Mouse (Mus musculus) forebrain, embryonic 10.5 days (tissue): ENCODE measurements around the gene Ntan1. TPM values are rescaled to one million over a fixed set of nuclear protein-coding genes. Genes with fewer than 3 reads are reported as not detected.

ENCODE experiments used
- DNase-seq: peaks from one replicate; pipeline ENCODE4 v3.0.0-alpha.2; 2017; ENCODE audit warnings: low spot score; ENCODE audit errors: extremely low spot score
- H3K27ac ChIP-seq: fragments of 300-500 bp; sonication (generic); 2 replicates; pipeline ENCODE4 v1.5.1; 2016; ENCODE audit warnings: mild to moderate bottlenecking
- H3K27me3 ChIP-seq: fragments of 300-500 bp; sonication (generic); 2 replicates; pipeline ENCODE4 v1.6.1; 2016; ENCODE audit warnings: mild to moderate bottlenecking; ENCODE audit not compliant: poor library complexity, severe bottlenecking
- H3K36me3 ChIP-seq: fragments of 300-500 bp; sonication (generic); replicated peaks from 2 replicates; pipeline ENCODE4 v1.6.1; 2016; ENCODE audit warnings: mild to moderate bottlenecking, moderate library complexity
- H3K4me1 ChIP-seq: fragments of 300-500 bp; sonication (generic); 2 replicates; pipeline ENCODE4 v1.6.1; 2016
- H3K4me3 ChIP-seq: fragments of 300-500 bp; sonication (generic); 2 replicates; pipeline ENCODE4 v1.5.1; 2016; ENCODE audit warnings: mild to moderate bottlenecking, moderate library complexity
- H3K9me3 ChIP-seq: fragments of 300-500 bp; sonication (generic); 2 replicates; pipeline ENCODE4 v1.6.1; 2016; ENCODE audit warnings: mild to moderate bottlenecking, moderate library complexity
- WGBS: fragments of 180-500 bp; shearing (Covaris S2); methylation state at CpG from one replicate; pipeline ENCODE4 v1.1.7; 2016; 5-methylcytosine and 5-hydroxymethylcytosine counted together
- polyA plus RNA-seq: library from polyadenylated mRNA; unstranded; fragments of >200 nt; fragmentation: Nextera tagmentation; extraction: Ambion mirVana; gene quantifications from 2 replicates; pipeline ENCODE4 v1.2.1, GENCODE M21; 2016

Ntan1 gene
- polyA plus RNA-seq, 1 experiment from 2014 or later: 122 TPM

DNA sequence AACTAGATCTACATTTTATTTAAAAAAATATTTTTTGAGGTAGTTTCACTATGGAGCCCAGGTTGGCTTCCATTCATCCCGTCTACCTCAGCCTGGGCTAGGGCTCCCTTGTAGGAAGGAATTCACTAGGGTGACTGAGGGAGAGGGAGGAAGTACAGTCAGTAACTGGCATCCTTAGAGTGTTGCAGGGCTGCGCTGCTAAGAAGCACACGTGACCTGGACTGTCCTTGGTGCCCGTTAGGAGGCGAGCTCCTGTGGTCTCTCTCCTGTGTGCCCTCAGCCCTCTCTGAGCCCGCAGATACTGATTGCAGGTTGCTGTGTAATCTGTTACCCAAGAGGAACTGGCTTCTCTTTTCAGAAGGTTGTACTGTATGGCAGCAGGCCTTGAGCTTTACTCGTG is 10.2 kb upstream of the Ntan1 start:
- H3K4me3 ChIP-seq: no peak overlapping the region
- no peak overlapping the region for H3K27ac ChIP-seq
- peaks cover 99% of the 10 kb centered on the region for H3K36me3 ChIP-seq
- DNase-seq: no peak
- H3K27me3 ChIP-seq: no peaks in the 10 kb centered on the region
- 90% methylated on average over 7 of the region's 7 CpGs for WGBS
- no peaks in the 10 kb centered on the region for H3K4me1 ChIP-seq
- H3K9me3 ChIP-seq: no peaks in the 10 kb centered on the region

DNA sequence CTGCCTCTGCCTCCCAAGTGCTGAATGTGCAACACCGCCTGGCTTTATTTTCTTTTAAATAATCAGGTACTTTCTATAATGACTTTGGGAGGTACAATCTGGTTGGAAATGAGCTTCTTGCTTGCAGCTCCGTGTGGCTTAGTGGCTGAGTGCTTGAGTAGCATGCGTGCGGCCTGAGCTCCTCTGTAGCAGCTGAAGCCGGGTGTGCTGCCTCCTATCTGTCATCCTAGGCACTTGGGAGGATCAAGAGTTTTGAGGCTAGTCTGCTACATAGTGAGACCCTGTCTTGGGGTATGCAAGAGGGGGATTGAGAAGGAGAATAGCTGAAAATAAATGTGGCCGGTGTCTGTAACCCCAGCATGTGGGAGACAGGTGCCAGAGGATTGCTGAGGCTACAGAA is 6.5 kb upstream of the Ntan1 start:
- Histone ChIP-seq H3K27ac (no peak overlapping the region), H3K27me3 (no peaks in the 10 kb centered on the region), H3K4me1 (no peaks in the 10 kb centered on the region), H3K9me3 (no peaks in the 10 kb centered on the region), H3K36me3 (peaks cover 94% of the 10 kb centered on the region), H3K4me3 (no peak overlapping the region)
- WGBS: 94% methylated on average over 6 of the region's 6 CpGs
- DNase-seq: no peak

DNA sequence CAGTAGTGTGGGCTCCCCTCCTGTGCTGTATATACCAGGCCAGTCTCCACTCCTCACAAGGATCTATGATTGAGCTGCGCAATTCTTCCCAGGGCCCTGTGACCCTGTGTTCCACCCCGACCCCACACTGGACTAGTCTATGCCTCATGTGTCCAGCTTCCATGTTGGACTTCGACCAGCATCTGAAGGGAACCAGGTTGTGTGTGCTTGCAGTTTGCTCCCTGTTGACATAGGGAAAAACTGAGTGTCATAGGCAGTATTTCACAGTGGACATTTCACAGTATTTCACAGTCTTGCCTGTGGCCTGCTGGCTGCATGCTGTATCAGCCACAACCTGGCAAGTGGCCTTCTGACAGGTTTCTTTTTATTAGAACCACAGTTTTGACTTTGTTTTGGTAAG is 5.4 kb upstream of the Ntan1 start:
- Histone ChIP-seq H3K4me1 (peaks cover 7% of the 10 kb centered on the region), H3K36me3 (peaks cover 84% of the 10 kb centered on the region), H3K27me3 (no peaks in the 10 kb centered on the region), H3K4me3 (no peak overlapping the region), H3K27ac (no peak overlapping the region), H3K9me3 (no peaks in the 10 kb centered on the region)
- 97% methylated on average over 3 of the region's 3 CpGs for WGBS
- DNase-seq: no peak

DNA sequence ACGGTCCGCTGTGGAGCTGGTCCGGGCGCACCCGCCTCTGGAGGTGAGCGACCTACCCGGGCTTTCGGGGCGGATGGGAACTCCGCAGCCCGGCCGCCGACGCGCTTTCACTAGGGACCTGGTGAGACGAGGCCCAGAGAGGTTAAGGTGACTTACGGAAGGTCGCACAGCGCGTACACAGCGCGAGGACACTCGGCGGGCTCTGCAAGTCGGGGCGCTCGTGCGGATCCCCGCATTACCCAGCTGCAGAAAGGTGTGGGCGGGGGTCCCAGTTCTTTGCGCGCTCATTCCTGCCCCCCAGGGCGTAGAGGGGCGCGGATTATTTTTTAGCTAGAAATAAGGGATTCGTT is 724 bp downstream of the Ntan1 start:
- Histone ChIP-seq H3K9me3 (no peaks in the 10 kb centered on the region), H3K27ac (peak overlapping the region; percentile 93), H3K36me3 (peaks cover 32% of the 10 kb centered on the region), H3K4me3 (peak overlapping the region; percentile 80), H3K27me3 (no peaks in the 10 kb centered on the region), H3K4me1 (peaks cover 26% of the 10 kb centered on the region)
- no peak for DNase-seq
- under 1% methylated on average over 36 of the region's 36 CpGs for WGBS

- H3K36me3 ChIP-seq: peaks cover 27% of the 10 kb centered on the region
- peak; percentile 23 for DNase-seq
- peak overlapping the region; percentile 93 for H3K27ac ChIP-seq
- no peaks in the 10 kb centered on the region for H3K9me3 ChIP-seq
- H3K27me3 ChIP-seq: no peaks in the 10 kb centered on the region
- peak overlapping the region; percentile 80 for H3K4me3 ChIP-seq
- 54% methylated on average over 12 of the region's 12 CpGs for WGBS
- H3K4me1 ChIP-seq: peaks cover 26% of the 10 kb centered on the region
Observed at GRCm38 (mm10) chr16:13819806-13820500, 1.3 kb downstream of the Ntan1 start.

- H3K27me3 ChIP-seq: no peaks in the 10 kb centered on the region
- H3K9me3 ChIP-seq: no peaks in the 10 kb centered on the region
- H3K4me1 ChIP-seq: peaks cover 26% of the 10 kb centered on the region
- 93% methylated on average over 5 of the region's 5 CpGs for WGBS
- peaks cover 19% of the 10 kb centered on the region for H3K36me3 ChIP-seq
- no peak overlapping the region for H3K27ac ChIP-seq
- peak overlapping the region; percentile 80; the same call in 1 of the 2 replicates for H3K4me3 ChIP-seq
- no peak for DNase-seq
Observed at GRCm38 (mm10) chr16:13820771-13821170, 2.1 kb downstream of the Ntan1 start.

DNA sequence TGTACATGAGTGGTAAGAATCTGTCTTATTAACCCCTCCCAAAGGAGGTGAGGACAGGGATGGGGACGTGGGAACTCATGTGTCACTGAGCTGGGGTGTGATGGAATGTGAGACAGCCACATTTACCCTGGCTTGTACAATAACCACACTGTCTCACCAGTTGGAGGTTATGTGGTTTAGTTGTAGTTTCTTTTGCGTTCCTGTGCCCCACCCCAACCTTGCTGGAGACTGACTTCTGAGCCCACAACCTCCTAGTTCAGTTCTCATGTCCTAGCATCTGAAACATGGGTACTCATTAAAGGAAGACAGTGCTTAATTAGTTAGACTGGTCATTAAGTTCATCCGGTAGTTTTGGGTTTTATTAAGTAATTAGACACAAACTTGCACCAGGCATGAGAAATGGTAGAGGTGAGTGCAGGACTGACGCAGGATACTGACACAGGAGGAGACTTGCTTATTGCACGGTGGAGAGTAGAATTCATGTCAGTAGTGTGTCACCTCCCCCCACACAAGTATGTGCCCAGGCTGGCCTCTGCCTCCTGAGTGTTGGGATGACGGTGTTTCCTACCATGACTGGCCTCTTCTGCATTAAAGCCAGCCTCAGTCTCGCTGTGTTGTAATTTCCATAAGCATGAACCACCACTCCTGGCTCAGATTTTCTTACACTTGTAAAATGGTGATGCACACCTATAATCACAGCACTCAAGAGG is 7.3 kb downstream of the Ntan1 start:
- no peak for DNase-seq
- Histone ChIP-seq H3K36me3 (peaks cover 48% of the 10 kb centered on the region), H3K27me3 (no peaks in the 10 kb centered on the region), H3K4me3 (no peak overlapping the region), H3K9me3 (no peaks in the 10 kb centered on the region), H3K4me1 (no peaks in the 10 kb centered on the region), H3K27ac (no peak overlapping the region)
- WGBS: 89% methylated on average over 7 of the region's 7 CpGs

DNA sequence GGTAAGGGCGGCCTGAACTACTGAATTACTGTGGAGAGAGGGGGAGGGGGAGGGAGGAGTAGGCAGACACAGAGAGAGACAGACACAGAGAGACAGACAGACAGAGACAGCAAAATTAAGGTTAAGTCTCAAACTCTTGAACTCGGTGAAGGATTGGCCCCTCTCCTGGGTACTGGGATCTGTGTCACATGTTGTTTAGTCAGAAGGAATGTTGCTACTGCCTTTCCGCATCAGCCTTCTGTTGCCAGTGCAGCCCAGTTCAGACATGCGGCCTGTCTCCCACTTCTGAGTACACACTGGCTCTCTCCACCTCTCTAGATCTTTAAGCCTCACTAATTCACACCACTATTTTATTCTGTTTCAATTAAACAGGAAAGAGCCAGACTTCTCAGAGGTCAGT is 7.9 kb downstream of the Ntan1 start:
- Histone ChIP-seq H3K9me3 (no peaks in the 10 kb centered on the region), H3K36me3 (peaks cover 52% of the 10 kb centered on the region), H3K4me1 (no peaks in the 10 kb centered on the region), H3K27me3 (no peaks in the 10 kb centered on the region), H3K27ac (no peak overlapping the region), H3K4me3 (no peak overlapping the region)
- 90% methylated on average over 4 of the region's 4 CpGs for WGBS
- DNase-seq: no peak

DNA sequence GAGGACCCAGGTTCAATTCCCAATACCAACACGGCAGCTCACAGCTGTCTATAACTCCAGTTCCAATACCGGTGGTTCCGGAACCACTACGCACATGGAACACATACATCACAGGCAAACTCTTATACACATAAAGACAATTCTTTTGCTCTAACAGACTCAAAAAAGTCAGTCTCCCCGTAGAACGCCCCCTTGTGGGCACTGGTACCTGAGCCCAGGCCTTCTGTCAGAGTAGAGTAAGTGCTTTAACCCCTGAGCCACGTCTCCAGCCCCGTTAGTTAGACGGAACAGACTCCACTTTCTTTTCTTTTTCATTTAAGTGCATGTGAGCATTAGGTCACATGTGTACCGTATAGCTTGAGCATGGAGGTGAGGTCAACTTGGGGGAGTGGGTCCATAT is 11.8 kb downstream of the Ntan1 start:
- Histone ChIP-seq H3K4me1 (no peaks in the 10 kb centered on the region), H3K27me3 (no peaks in the 10 kb centered on the region), H3K27ac (no peak overlapping the region), H3K36me3 (peaks cover 87% of the 10 kb centered on the region), H3K4me3 (no peak overlapping the region), H3K9me3 (no peaks in the 10 kb centered on the region)
- WGBS: 90% methylated on average over 10 of the region's 10 CpGs
- DNase-seq: no peak

- 91% methylated on average over 5 of the region's 5 CpGs for WGBS
- Histone ChIP-seq H3K27me3 (no peaks in the 10 kb centered on the region), H3K9me3 (no peaks in the 10 kb centered on the region), H3K4me3 (no peak overlapping the region), H3K27ac (no peak overlapping the region), H3K36me3 (peaks cover 97% of the 10 kb centered on the region), H3K4me1 (no peaks in the 10 kb centered on the region)
- DNase-seq: no peak
Observed at GRCm38 (mm10) chr16:13831606-13832005, 13.0 kb downstream of the Ntan1 start.

GRCm38 (mm10) chr16:13834382-13834781 is 15.7 kb downstream of the Ntan1 start:
- Histone ChIP-seq H3K27me3 (no peaks in the 10 kb centered on the region), H3K9me3 (no peaks in the 10 kb centered on the region), H3K4me1 (no peaks in the 10 kb centered on the region), H3K27ac (no peak overlapping the region), H3K36me3 (peaks cover 99% of the 10 kb centered on the region), H3K4me3 (no peak overlapping the region)
- WGBS: 97% methylated on average over 5 of the region's 5 CpGs
- DNase-seq: no peak

DNA sequence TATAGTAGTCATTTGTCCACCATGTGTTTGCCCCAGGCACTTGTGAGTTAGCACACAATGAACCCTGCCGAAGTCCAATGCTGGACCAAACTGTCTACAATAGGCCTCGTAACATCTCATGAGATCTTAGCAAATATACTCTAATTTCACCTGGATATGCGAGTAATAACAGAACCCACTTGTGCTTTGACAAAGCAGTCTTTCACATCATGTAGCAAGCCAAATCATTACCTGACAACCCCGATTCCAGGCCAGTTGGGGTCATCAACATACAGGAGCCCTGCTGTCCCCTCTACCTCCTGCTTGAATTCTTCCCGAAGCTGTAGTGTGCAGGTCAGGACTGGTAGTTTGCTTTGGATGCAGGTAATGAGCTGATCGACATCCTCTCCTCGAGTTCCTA is 21.4 kb downstream of the Ntan1 start:
- no peak overlapping the region for H3K27ac ChIP-seq

DNA sequence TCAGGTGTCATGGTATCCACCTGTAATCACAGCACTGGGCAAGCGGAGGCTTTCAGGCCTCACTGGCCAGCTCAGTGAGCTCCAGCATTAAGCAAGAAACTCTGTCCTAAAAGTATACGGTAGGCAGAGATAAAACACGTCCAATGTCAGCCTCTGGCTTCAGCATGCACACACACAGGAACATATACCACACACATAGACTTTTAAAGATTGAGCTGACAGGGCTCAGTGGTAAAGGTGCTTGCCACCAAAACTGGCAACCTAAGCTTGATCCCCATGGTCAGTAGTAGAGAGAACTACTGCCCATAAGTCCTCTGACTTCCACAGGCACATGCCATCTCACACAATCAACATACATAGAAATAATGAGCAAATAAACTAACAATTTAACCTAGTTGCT is 22.3 kb downstream of the Ntan1 start:
- no peaks in the 10 kb centered on the region for H3K4me1 ChIP-seq
- no peaks in the 10 kb centered on the region for H3K27me3 ChIP-seq
- no peaks in the 10 kb centered on the region for H3K9me3 ChIP-seq
- no peak for DNase-seq
- WGBS: 96% methylated on average over 3 of the region's 3 CpGs
- H3K27ac ChIP-seq: no peak overlapping the region
- peaks cover 92% of the 10 kb centered on the region for H3K36me3 ChIP-seq
- H3K4me3 ChIP-seq: no peak overlapping the region

More for the DNA sequence above, 21.4 kb downstream of the Ntan1 start:
- Histone ChIP-seq H3K4me1 (no peaks in the 10 kb centered on the region), H3K36me3 (peaks cover 92% of the 10 kb centered on the region), H3K9me3 (no peaks in the 10 kb centered on the region), H3K27me3 (no peaks in the 10 kb centered on the region), H3K4me3 (no peak overlapping the region)
- no peak for DNase-seq
- 91% methylated on average over 7 of the region's 7 CpGs for WGBS
